Mouse (Mus musculus): ENCODE measurements around the gene Ccdc60. TPM values are rescaled to one million over a fixed set of nuclear protein-coding genes. Genes with fewer than 3 reads are reported as not detected.

Gene Ccdc60
- total and polyA plus RNA-seq, 2 experiments from 2014 or later = 0.11 TPM; not detected in 1

DNA sequence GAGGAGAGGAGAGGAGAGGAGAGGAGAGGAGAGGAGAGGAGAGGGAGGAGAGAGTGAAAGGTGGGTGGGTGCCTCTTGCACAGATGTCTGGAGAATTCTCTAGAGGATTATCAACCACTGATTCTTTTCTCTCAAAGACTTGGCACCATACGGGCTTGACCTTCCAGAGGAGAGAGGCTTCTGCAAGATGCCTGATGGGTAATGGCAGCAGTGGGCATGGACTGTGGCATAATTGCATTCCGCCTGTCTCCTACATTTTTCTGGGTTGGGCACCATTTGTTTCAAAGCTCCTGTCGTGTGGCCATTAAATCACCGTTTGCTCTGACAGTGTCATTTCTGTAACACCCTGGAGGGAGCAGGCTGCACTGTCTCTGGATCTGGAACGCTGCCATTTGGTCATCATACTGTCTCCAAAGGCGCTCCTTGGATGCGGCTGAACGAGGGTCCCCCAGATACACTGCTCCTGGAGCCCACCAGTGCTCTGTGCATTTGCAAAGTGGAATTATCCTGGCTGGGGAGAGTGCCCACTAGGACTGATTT is 30.4 kb downstream of the Ccdc60 start:
- Histone ChIP-seq H3K36me3 (replicated peaks; ENCODE audit: control insufficient read depth, insufficient read depth, low read length) (no peaks in the 10 kb centered on the region), H3K4me1 (ENCODE audit: control insufficient read depth, insufficient read depth) (no peaks in the 10 kb centered on the region), H3K9me3 (replicated peaks; ENCODE audit: control insufficient read depth, low read length) (no peaks in the 10 kb centered on the region), H3K9ac (replicated peaks; ENCODE audit: low read depth, low read length) (no peak overlapping the region), H3K27ac (ENCODE audit: low read depth) (no peak overlapping the region), H3K4me2 (ENCODE audit: low read depth, low read length) (no peak overlapping the region), H3K27me3 (ENCODE audit: control insufficient read depth, insufficient read depth, low read length) (no peaks in the 10 kb centered on the region), H3K4me3 (ENCODE audit: low read depth, low read length) (no peak overlapping the region)
- TF ChIP-seq CTCF (IDR thresholded peaks at IDR 0.05; ENCODE audit: low read depth) (no peak), EP300 (IDR thresholded peaks at IDR 0.05; ENCODE audit: low read depth) (no peak)
- 56% methylated on average over 8 of the region's 8 CpGs for WGBS
- DNase-seq (ENCODE audit: low spot score) = no peak
- no peak for ATAC-seq (ENCODE audit: insufficient read depth, low read depth)

GRCm38 (mm10) chr5:116253914-116254313 is 34.9 kb downstream of the Ccdc60 start:
- Histone ChIP-seq H3K9ac (replicated peaks; ENCODE audit: low read depth, low read length) (no peak overlapping the region), H3K4me1 (ENCODE audit: control insufficient read depth, insufficient read depth) (no peaks in the 10 kb centered on the region), H3K36me3 (replicated peaks; ENCODE audit: control insufficient read depth, insufficient read depth, low read length) (no peaks in the 10 kb centered on the region), H3K4me2 (ENCODE audit: low read depth, low read length) (no peak overlapping the region), H3K27ac (ENCODE audit: low read depth) (no peak overlapping the region), H3K4me3 (ENCODE audit: low read depth, low read length) (no peak overlapping the region), H3K9me3 (replicated peaks; ENCODE audit: control insufficient read depth, low read length) (no peaks in the 10 kb centered on the region), H3K27me3 (ENCODE audit: control insufficient read depth, insufficient read depth, low read length) (no peaks in the 10 kb centered on the region)
- ATAC-seq (ENCODE audit: insufficient read depth, low read depth) (no peak), DNase-seq (ENCODE audit: low spot score) (no peak)
- WGBS = 89% methylated on average over 4 of the region's 4 CpGs
- TF ChIP-seq EP300 (IDR thresholded peaks at IDR 0.05; ENCODE audit: low read depth) (no peak), CTCF (IDR thresholded peaks at IDR 0.05; ENCODE audit: low read depth) (no peak)

DNA sequence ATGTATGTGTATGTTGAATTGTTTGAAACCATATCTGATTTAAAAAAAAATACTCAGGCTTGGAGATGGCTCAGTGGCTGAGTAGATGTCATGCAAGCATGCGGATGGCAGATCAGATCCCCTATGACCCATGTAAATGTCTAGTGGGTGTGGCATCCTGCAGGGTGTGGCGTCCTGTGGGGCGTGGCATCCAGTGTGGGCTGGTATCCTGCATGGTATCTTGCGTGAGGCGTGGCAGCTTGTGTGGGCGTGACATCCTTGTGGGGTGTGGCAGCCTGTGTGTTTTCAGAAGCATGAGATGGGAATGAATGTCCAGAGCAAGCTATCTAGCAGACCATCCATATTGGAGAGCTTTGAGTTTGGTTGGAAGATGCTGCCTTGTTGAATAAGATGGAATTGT is 36.6 kb downstream of the Ccdc60 start:
- ATAC-seq (ENCODE audit: insufficient read depth, low read depth) = no peak
- Histone ChIP-seq H3K4me3 (ENCODE audit: low read depth, low read length) (no peak overlapping the region), H3K9ac (replicated peaks; ENCODE audit: low read depth, low read length) (no peak overlapping the region), H3K36me3 (replicated peaks; ENCODE audit: control insufficient read depth, insufficient read depth, low read length) (no peaks in the 10 kb centered on the region), H3K27ac (ENCODE audit: low read depth) (no peak overlapping the region), H3K4me2 (ENCODE audit: low read depth, low read length) (no peak overlapping the region), H3K4me1 (ENCODE audit: control insufficient read depth, insufficient read depth) (no peaks in the 10 kb centered on the region), H3K27me3 (ENCODE audit: control insufficient read depth, insufficient read depth, low read length) (no peaks in the 10 kb centered on the region), H3K9me3 (replicated peaks; ENCODE audit: control insufficient read depth, low read length) (no peaks in the 10 kb centered on the region)
- WGBS = 74% methylated on average over 6 of the region's 6 CpGs
- TF ChIP-seq CTCF (IDR thresholded peaks at IDR 0.05; ENCODE audit: low read depth) = no peak
- no peak for TF ChIP-seq EP300 (IDR thresholded peaks at IDR 0.05; ENCODE audit: low read depth)
- DNase-seq (ENCODE audit: low spot score) = no peak

DNA sequence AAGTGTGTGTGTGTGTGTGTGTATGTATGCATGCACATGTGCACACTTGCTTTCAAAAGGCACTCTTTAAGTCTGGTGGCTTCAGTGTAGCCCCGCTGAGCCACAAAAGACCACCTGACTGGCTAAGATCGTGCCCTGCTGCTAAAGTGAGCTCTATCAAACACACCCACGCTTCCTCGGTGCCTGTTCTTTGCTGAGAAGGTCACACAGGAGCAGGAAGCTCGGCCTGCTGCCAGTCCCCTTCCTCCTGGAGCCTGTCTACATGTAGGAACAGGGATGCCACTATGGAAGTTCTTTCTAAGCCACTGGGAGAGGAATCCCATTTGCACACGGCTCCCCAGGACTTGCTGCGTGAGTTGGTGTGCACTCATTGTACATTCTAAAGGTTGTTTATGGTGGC is 42.1 kb downstream of the Ccdc60 start:
- no peaks in the 10 kb centered on the region for H3K9me3 ChIP-seq (replicated peaks; ENCODE audit: control insufficient read depth, low read length)
- TF ChIP-seq EP300 (IDR thresholded peaks at IDR 0.05; ENCODE audit: low read depth) = no peak
- TF ChIP-seq CTCF (IDR thresholded peaks at IDR 0.05; ENCODE audit: low read depth) = no peak
- no peak overlapping the region for H3K27ac ChIP-seq (ENCODE audit: low read depth)
- no peak overlapping the region for H3K4me2 ChIP-seq (ENCODE audit: low read depth, low read length)
- H3K27me3 ChIP-seq (ENCODE audit: control insufficient read depth, insufficient read depth, low read length) = no peaks in the 10 kb centered on the region
- DNase-seq (ENCODE audit: low spot score) (no peak), ATAC-seq (ENCODE audit: insufficient read depth, low read depth) (no peak)
- H3K36me3 ChIP-seq (replicated peaks; ENCODE audit: control insufficient read depth, insufficient read depth, low read length) = no peaks in the 10 kb centered on the region
- H3K4me1 ChIP-seq (ENCODE audit: control insufficient read depth, insufficient read depth) = no peaks in the 10 kb centered on the region
- WGBS = 47% methylated on average over 7 of the region's 7 CpGs
- no peak overlapping the region for H3K9ac ChIP-seq (replicated peaks; ENCODE audit: low read depth, low read length)
- no peak overlapping the region for H3K4me3 ChIP-seq (ENCODE audit: low read depth, low read length)

DNA sequence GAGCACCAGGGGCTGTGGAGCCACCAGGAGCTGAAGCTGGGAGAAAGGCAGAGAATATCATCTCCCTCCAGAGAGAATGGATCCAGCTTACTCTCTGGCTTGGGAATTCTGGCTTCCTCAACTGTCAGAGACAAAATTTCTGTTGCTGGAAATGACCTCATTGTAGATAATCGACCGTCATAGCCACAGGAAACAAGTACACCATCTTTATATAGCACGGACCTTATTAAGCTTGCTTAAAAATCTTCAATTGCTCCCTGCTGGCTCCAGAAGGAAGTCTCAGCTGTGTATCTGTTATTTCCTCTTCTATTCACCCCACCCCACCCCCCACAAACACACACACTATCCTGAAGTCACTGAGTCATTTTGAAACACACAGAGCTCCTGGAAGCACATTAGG is 44.3 kb downstream of the Ccdc60 start:
- no peak for TF ChIP-seq CTCF (IDR thresholded peaks at IDR 0.05; ENCODE audit: low read depth)
- TF ChIP-seq EP300 (IDR thresholded peaks at IDR 0.05; ENCODE audit: low read depth) = no peak
- no peaks in the 10 kb centered on the region for H3K36me3 ChIP-seq (replicated peaks; ENCODE audit: control insufficient read depth, insufficient read depth, low read length)
- WGBS = 22% methylated on average over 3 of the region's 3 CpGs
- H3K27me3 ChIP-seq (ENCODE audit: control insufficient read depth, insufficient read depth, low read length) = no peaks in the 10 kb centered on the region
- no peak overlapping the region for H3K9ac ChIP-seq (replicated peaks; ENCODE audit: low read depth, low read length)
- no peaks in the 10 kb centered on the region for H3K4me1 ChIP-seq (ENCODE audit: control insufficient read depth, insufficient read depth)
- H3K9me3 ChIP-seq (replicated peaks; ENCODE audit: control insufficient read depth, low read length) = no peaks in the 10 kb centered on the region
- peak overlapping the region; percentile 51; the same call in 1 of the 2 replicates for H3K27ac ChIP-seq (ENCODE audit: low read depth)
- no peak overlapping the region for H3K4me2 ChIP-seq (ENCODE audit: low read depth, low read length)
- DNase-seq (ENCODE audit: low spot score) = peak; percentile 18
- no peak for ATAC-seq (ENCODE audit: insufficient read depth, low read depth)
- no peak overlapping the region for H3K4me3 ChIP-seq (ENCODE audit: low read depth, low read length)

DNA sequence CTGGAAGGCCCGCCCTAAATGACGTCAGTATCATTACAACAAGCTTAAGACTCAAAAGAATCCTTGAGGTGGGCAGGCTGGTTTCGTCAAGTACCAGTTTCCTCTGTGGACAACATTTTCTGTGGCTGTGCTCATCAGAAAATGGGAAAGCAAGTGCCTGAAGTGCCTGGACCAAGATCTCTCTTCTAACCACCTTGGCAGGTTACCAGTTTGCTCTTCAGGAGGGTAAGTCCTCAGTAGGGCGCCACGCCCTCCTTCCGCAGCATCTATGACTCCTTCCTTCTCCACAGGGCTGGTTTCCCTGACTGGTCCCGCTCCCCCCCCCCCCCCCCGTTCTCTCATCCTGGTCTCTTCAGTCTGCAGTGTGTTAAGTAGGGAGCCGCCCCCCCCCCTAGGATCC is 45.2 kb downstream of the Ccdc60 start:
- ATAC-seq (ENCODE audit: insufficient read depth, low read depth) (no peak), DNase-seq (ENCODE audit: low spot score) (no peak)
- 85% methylated on average over 7 of the region's 9 CpGs for WGBS
- no peak overlapping the region for H3K4me2 ChIP-seq (ENCODE audit: low read depth, low read length)
- H3K4me1 ChIP-seq (ENCODE audit: control insufficient read depth, insufficient read depth) = no peaks in the 10 kb centered on the region
- no peak overlapping the region for H3K27ac ChIP-seq (ENCODE audit: low read depth)
- H3K4me3 ChIP-seq (ENCODE audit: low read depth, low read length) = no peak overlapping the region
- no peaks in the 10 kb centered on the region for H3K9me3 ChIP-seq (replicated peaks; ENCODE audit: control insufficient read depth, low read length)
- no peak overlapping the region for H3K9ac ChIP-seq (replicated peaks; ENCODE audit: low read depth, low read length)
- no peaks in the 10 kb centered on the region for H3K27me3 ChIP-seq (ENCODE audit: control insufficient read depth, insufficient read depth, low read length)
- H3K36me3 ChIP-seq (replicated peaks; ENCODE audit: control insufficient read depth, insufficient read depth, low read length) = no peaks in the 10 kb centered on the region
- TF ChIP-seq EP300 (IDR thresholded peaks at IDR 0.05; ENCODE audit: low read depth) (no peak), CTCF (IDR thresholded peaks at IDR 0.05; ENCODE audit: low read depth) (no peak)

Measured in heart, postnatal 0 days (tissue).